Mouse (Mus musculus): ENCODE results near the gene Lmo3. TPM values are rescaled to one million over a fixed set of nuclear protein-coding genes. Genes with fewer than 3 reads are reported as not detected.

The Lmo3 gene
- polyA plus RNA-seq, 1 experiment from 2014 or later = 191 TPM

GRCm38 (mm10) chr6:138437351-138437750, 144.4 kb downstream of the Lmo3 start:
- no peak overlapping the region for H3K9ac ChIP-seq (ENCODE audit: low read depth, low read length)
- no peak for ATAC-seq
- 67% methylated on average over 3 of the region's 3 CpGs for WGBS
- no peaks in the 10 kb centered on the region for H3K36me3 ChIP-seq (ENCODE audit: control insufficient read depth, insufficient read depth, low read length)
- no peak overlapping the region for H3K4me3 ChIP-seq (ENCODE audit: low read depth, low read length)
- H3K27ac ChIP-seq (ENCODE audit: low read length) = no peak overlapping the region
- no peaks in the 10 kb centered on the region for H3K27me3 ChIP-seq (ENCODE audit: control insufficient read depth, insufficient read depth, low read depth, low read length)
- no peaks in the 10 kb centered on the region for H3K9me3 ChIP-seq (replicated peaks; ENCODE audit: control insufficient read depth, low read length, poor library complexity, severe bottlenecking)
- no peaks in the 10 kb centered on the region for H3K4me1 ChIP-seq (ENCODE audit: control insufficient read depth, insufficient read depth, low read length)
- H3K4me2 ChIP-seq (ENCODE audit: low read length) = no peak overlapping the region

GRCm38 (mm10) chr6:138436813-138437212, 145.0 kb downstream of the Lmo3 start:
- 50% methylated on average over 3 of the region's 3 CpGs for WGBS
- Histone ChIP-seq H3K9me3 (replicated peaks; ENCODE audit: control insufficient read depth, low read length, poor library complexity, severe bottlenecking) (no peaks in the 10 kb centered on the region), H3K4me3 (ENCODE audit: low read depth, low read length) (no peak overlapping the region), H3K4me2 (ENCODE audit: low read length) (no peak overlapping the region), H3K27me3 (ENCODE audit: control insufficient read depth, insufficient read depth, low read depth, low read length) (no peaks in the 10 kb centered on the region), H3K9ac (ENCODE audit: low read depth, low read length) (no peak overlapping the region), H3K27ac (ENCODE audit: low read length) (no peak overlapping the region), H3K36me3 (ENCODE audit: control insufficient read depth, insufficient read depth, low read length) (no peaks in the 10 kb centered on the region), H3K4me1 (ENCODE audit: control insufficient read depth, insufficient read depth, low read length) (no peaks in the 10 kb centered on the region)
- ATAC-seq = no peak

GRCm38 (mm10) chr6:138427394-138427793, 154.4 kb downstream of the Lmo3 start:
- H3K4me2 ChIP-seq (ENCODE audit: low read length) = no peak overlapping the region
- no peak overlapping the region for H3K9ac ChIP-seq (ENCODE audit: low read depth, low read length)
- 11% methylated on average over 6 of the region's 6 CpGs for WGBS
- no peaks in the 10 kb centered on the region for H3K27me3 ChIP-seq (ENCODE audit: control insufficient read depth, insufficient read depth, low read depth, low read length)
- no peaks in the 10 kb centered on the region for H3K9me3 ChIP-seq (replicated peaks; ENCODE audit: control insufficient read depth, low read length, poor library complexity, severe bottlenecking)
- H3K27ac ChIP-seq (ENCODE audit: low read length) = peak overlapping the region; percentile 39; the same call in 1 of the 2 replicates
- no peaks in the 10 kb centered on the region for H3K36me3 ChIP-seq (ENCODE audit: control insufficient read depth, insufficient read depth, low read length)
- peak; percentile 56 for ATAC-seq
- H3K4me3 ChIP-seq (ENCODE audit: low read depth, low read length) = no peak overlapping the region
- peaks cover 16% of the 10 kb centered on the region; the same call in 1 of the 2 replicates for H3K4me1 ChIP-seq (ENCODE audit: control insufficient read depth, insufficient read depth, low read length)

- WGBS = 13% methylated on average over 3 of the region's 3 CpGs
- Histone ChIP-seq H3K27ac (ENCODE audit: low read length) (peak overlapping the region; percentile 81), H3K4me3 (ENCODE audit: low read depth, low read length) (peak overlapping the region; percentile 33; the same call in 1 of the 2 replicates), H3K4me1 (ENCODE audit: control insufficient read depth, insufficient read depth, low read length) (peaks cover 16% of the 10 kb centered on the region; the same call in 1 of the 2 replicates), H3K36me3 (ENCODE audit: control insufficient read depth, insufficient read depth, low read length) (no peaks in the 10 kb centered on the region), H3K9me3 (replicated peaks; ENCODE audit: control insufficient read depth, low read length, poor library complexity, severe bottlenecking) (no peaks in the 10 kb centered on the region), H3K9ac (ENCODE audit: low read depth, low read length) (no peak overlapping the region), H3K4me2 (ENCODE audit: low read length) (peak overlapping the region; percentile 39), H3K27me3 (ENCODE audit: control insufficient read depth, insufficient read depth, low read depth, low read length) (no peaks in the 10 kb centered on the region)
- ATAC-seq = peak; percentile 73
Observed at GRCm38 (mm10) chr6:138426894-138427293, 154.9 kb downstream of the Lmo3 start.

- ATAC-seq = no peak
- H3K4me1 ChIP-seq (ENCODE audit: control insufficient read depth, insufficient read depth, low read length) = peaks cover 20% of the 10 kb centered on the region; the same call in 1 of the 2 replicates
- H3K9me3 ChIP-seq (replicated peaks; ENCODE audit: control insufficient read depth, low read length, poor library complexity, severe bottlenecking) = no peaks in the 10 kb centered on the region
- 0 out of 2 replicates have a peak overlapping the region, but pooled peaks have one; percentile 31 for H3K9ac ChIP-seq (ENCODE audit: low read depth, low read length)
- WGBS = 41% methylated on average over 9 of the region's 9 CpGs
- H3K27ac ChIP-seq (ENCODE audit: low read length) = peak overlapping the region; percentile 55
- no peaks in the 10 kb centered on the region for H3K36me3 ChIP-seq (ENCODE audit: control insufficient read depth, insufficient read depth, low read length)
- no peaks in the 10 kb centered on the region for H3K27me3 ChIP-seq (ENCODE audit: control insufficient read depth, insufficient read depth, low read depth, low read length)
- peak overlapping the region; percentile 33 for H3K4me3 ChIP-seq (ENCODE audit: low read depth, low read length)
- H3K4me2 ChIP-seq (ENCODE audit: low read length) = peak overlapping the region; percentile 38
Observed at GRCm38 (mm10) chr6:138424514-138425225, 157.1 kb downstream of the Lmo3 start.

- Histone ChIP-seq H3K4me1 (ENCODE audit: control insufficient read depth, insufficient read depth, low read length) (peaks cover 26% of the 10 kb centered on the region), H3K27me3 (ENCODE audit: control insufficient read depth, insufficient read depth, low read depth, low read length) (no peaks in the 10 kb centered on the region), H3K4me2 (ENCODE audit: low read length) (peak overlapping the region; percentile 57), H3K9ac (ENCODE audit: low read depth, low read length) (peak overlapping the region; percentile 69), H3K27ac (ENCODE audit: low read length) (peak overlapping the region; percentile 85), H3K36me3 (ENCODE audit: control insufficient read depth, insufficient read depth, low read length) (no peaks in the 10 kb centered on the region), H3K4me3 (ENCODE audit: low read depth, low read length) (peak overlapping the region; percentile 58), H3K9me3 (replicated peaks; ENCODE audit: control insufficient read depth, low read length, poor library complexity, severe bottlenecking) (no peaks in the 10 kb centered on the region)
- ATAC-seq = peak; percentile 20
- 0% methylated on average over 16 of the region's 16 CpGs for WGBS
Observed at GRCm38 (mm10) chr6:138422671-138423321, 159.0 kb downstream of the Lmo3 start.

- peaks cover 22% of the 10 kb centered on the region for H3K4me1 ChIP-seq (ENCODE audit: control insufficient read depth, insufficient read depth, low read length)
- ATAC-seq = peak; percentile 32
- H3K9ac ChIP-seq (ENCODE audit: low read depth, low read length) = peak overlapping the region; percentile 69
- H3K9me3 ChIP-seq (replicated peaks; ENCODE audit: control insufficient read depth, low read length, poor library complexity, severe bottlenecking) = no peaks in the 10 kb centered on the region
- under 1% methylated on average over 24 of the region's 24 CpGs for WGBS
- peak overlapping the region; percentile 85 for H3K27ac ChIP-seq (ENCODE audit: low read length)
- H3K4me2 ChIP-seq (ENCODE audit: low read length) = peak overlapping the region; percentile 57
- H3K36me3 ChIP-seq (ENCODE audit: control insufficient read depth, insufficient read depth, low read length) = no peaks in the 10 kb centered on the region
- no peaks in the 10 kb centered on the region for H3K27me3 ChIP-seq (ENCODE audit: control insufficient read depth, insufficient read depth, low read depth, low read length)
- peak overlapping the region; percentile 58 for H3K4me3 ChIP-seq (ENCODE audit: low read depth, low read length)
Observed at GRCm38 (mm10) chr6:138421931-138422531, 159.7 kb downstream of the Lmo3 start.

GRCm38 (mm10) chr6:138421191-138421613, 160.6 kb downstream of the Lmo3 start:
- Histone ChIP-seq H3K9me3 (replicated peaks; ENCODE audit: control insufficient read depth, low read length, poor library complexity, severe bottlenecking) (no peaks in the 10 kb centered on the region), H3K36me3 (ENCODE audit: control insufficient read depth, insufficient read depth, low read length) (peaks cover 1% of the 10 kb centered on the region; the same call in 1 of the 2 replicates), H3K27me3 (ENCODE audit: control insufficient read depth, insufficient read depth, low read depth, low read length) (no peaks in the 10 kb centered on the region), H3K4me2 (ENCODE audit: low read length) (peak overlapping the region; percentile 57), H3K9ac (ENCODE audit: low read depth, low read length) (peak overlapping the region; percentile 69), H3K4me1 (ENCODE audit: control insufficient read depth, insufficient read depth, low read length) (peaks cover 21% of the 10 kb centered on the region), H3K27ac (ENCODE audit: low read length) (peak overlapping the region; percentile 85), H3K4me3 (ENCODE audit: low read depth, low read length) (peak overlapping the region; percentile 58)
- 0% methylated on average over 14 of the region's 14 CpGs for WGBS
- ATAC-seq = peak; percentile 32; the same call in 1 of the 2 replicates
